In genomic region chr10:66928211-66928990, GRCm38 (mm10) we compare ENCODE assay signal across 10 mouse cellular contexts.
DNase-seq lines count a peak whose midpoint lies in the region; ATAC-seq lines count a peak whose summit lies in the region.
"Had no signal": no experiment of that assay in that cellular context is flagged by ENCODE, and none has a peak within 500 bp of the region (broad histone marks: within the 10 kb centered on the region; RNA-seq: fewer than 3 reads in every experiment).

No protein-coding gene starts in this region.

- H3K27me3 ChIP-seq in intestine, embryonic 15.5 days (replicated peaks) = no peaks in the 10 kb centered on the region
- no peaks in the 10 kb centered on the region for H3K27me3 ChIP-seq in hindbrain, embryonic 14.5 days (ENCODE audit: control insufficient read depth, insufficient read depth, low read length)
- H3K27me3 ChIP-seq: midbrain, embryonic 13.5 days had no signal

- H3K4me1 ChIP-seq in intestine, embryonic 15.5 days (replicated peaks) = no peaks in the 10 kb centered on the region
- H3K4me1 ChIP-seq in hindbrain, embryonic 14.5 days (replicated peaks; ENCODE audit: control insufficient read depth, insufficient read depth, low read length) = no peaks in the 10 kb centered on the region
- H3K4me1 ChIP-seq: midbrain, embryonic 13.5 days had no signal

- WGBS in intestine, embryonic 15.5 days = 47% methylated on average over 6 of the region's 6 CpGs
- 76% methylated on average over 6 of the region's 6 CpGs for WGBS in hindbrain, embryonic 14.5 days

- intact Hi-C loops in heart, postnatal 25 days (cut with DNase I) = no loop called here

- 0 out of 2 replicates have a peak overlapping the region, but pooled peaks have one; percentile 1 for H3K27ac ChIP-seq in intestine, embryonic 15.5 days
- no peak overlapping the region for H3K27ac ChIP-seq in hindbrain, embryonic 14.5 days
- H3K27ac ChIP-seq: midbrain, embryonic 13.5 days had no signal

- no peaks in the 10 kb centered on the region for H3K9me3 ChIP-seq in intestine, embryonic 15.5 days
- H3K9me3 ChIP-seq in hindbrain, embryonic 14.5 days (ENCODE audit: control insufficient read depth, low read length) = no peaks in the 10 kb centered on the region
- H3K9me3 ChIP-seq: midbrain, embryonic 13.5 days had no signal

- no peaks in the 10 kb centered on the region for H3K36me3 ChIP-seq in intestine, embryonic 15.5 days
- H3K36me3 ChIP-seq in hindbrain, embryonic 14.5 days (replicated peaks; ENCODE audit: control insufficient read depth, insufficient read depth) = no peaks in the 10 kb centered on the region
- H3K36me3 ChIP-seq: midbrain, embryonic 13.5 days had no signal

- no peak overlapping the region for H3K9ac ChIP-seq in intestine, embryonic 15.5 days
- H3K9ac ChIP-seq in hindbrain, embryonic 14.5 days = no peak overlapping the region
- H3K9ac ChIP-seq: midbrain, embryonic 13.5 days had no signal

- H3K4me3 ChIP-seq in intestine, embryonic 15.5 days (replicated peaks) = no peak overlapping the region
- H3K4me3 ChIP-seq in hindbrain, embryonic 14.5 days (replicated peaks; ENCODE audit: low read length) = no peak overlapping the region
- H3K4me3 ChIP-seq: midbrain, embryonic 13.5 days had no signal

- no peak overlapping the region for H3K4me2 ChIP-seq in intestine, embryonic 15.5 days (replicated peaks)
- H3K4me2 ChIP-seq in hindbrain, embryonic 14.5 days (replicated peaks) = no peak overlapping the region
- H3K4me2 ChIP-seq: midbrain, embryonic 13.5 days had no signal

- DNase-seq in heart, adult 18-20 months = peak; percentile 61 to 83
- DNase-seq in heart, postnatal 25 days (ENCODE audit: low spot score) = no peak
- DNase-seq in adrenal gland, postnatal 10 days = peak; percentile 45
- peak; percentile 78 for DNase-seq in lung, postnatal 36 days
- no peak for DNase-seq in layer of hippocampus, postnatal 10 days (ENCODE audit: low spot score in 2 of 2)
- DNase-seq in ovary, postnatal 36 days (ENCODE audit: low spot score) = no peak
- DNase-seq in hindbrain, embryonic 14.5 days (ENCODE audit: low spot score) = no peak
- DNase-seq: kidney, postnatal 4 days had no signal

- ATAC-seq in intestine, embryonic 15.5 days = peak; percentile 87
- ATAC-seq in hindbrain, embryonic 14.5 days (ENCODE audit: low FRiP score) = no peak
- ATAC-seq: midbrain, embryonic 13.5 days had no signal

Comparison
In these comparisons a context has a peak if more than half of its experiments do, and no peak if none do; other contexts are left out.
1. DNase-seq: peak in heart, adult 18-20 months (2 of 2), adrenal gland, postnatal 10 days (single experiment) and lung, postnatal 36 days (single experiment); none in heart, postnatal 25 days (single experiment), layer of hippocampus, postnatal 10 days (0 of 2), ovary, postnatal 36 days (single experiment) and hindbrain, embryonic 14.5 days (single experiment).